Mouse (Mus musculus): Measurements from ENCODE around the gene Slc1a5.

Gene Slc1a5

DNA sequence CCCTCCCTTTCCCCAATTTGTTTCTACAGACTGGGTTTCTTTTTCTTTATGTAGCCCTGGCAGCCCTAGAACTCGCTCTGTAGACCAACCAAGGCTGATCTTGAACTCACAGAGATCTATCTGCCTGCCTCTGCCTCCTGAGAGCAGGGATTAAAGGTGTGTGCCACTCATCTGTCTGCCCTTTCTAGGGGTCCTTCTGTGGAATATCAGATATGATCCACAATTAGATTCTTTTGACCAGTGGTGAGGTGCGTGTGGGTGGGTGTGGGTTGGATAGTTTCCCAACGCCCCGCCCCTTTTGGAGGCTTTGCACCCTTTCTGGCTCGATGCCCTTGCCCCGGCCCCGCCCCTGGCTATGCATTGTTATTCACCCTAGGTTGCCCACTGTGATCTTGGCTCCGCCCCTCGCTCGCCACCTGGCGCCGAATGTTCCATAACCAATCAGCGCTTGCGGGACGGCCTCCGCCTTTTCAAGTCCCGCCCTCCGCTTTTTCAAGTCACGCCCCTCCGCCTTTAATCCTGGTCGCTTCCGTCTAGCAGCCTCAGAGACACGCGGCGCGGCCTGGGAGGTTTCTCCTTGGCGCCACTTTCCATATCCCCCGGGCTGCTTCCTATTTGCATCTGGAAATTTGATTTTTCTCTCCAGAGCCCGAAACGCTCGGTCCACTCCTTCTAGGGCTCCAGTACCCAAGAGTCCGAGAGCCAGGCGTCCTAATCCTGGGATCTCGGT lies at the start of gene Slc1a5:
Slc1a5 (plus strand) TSS at position 516 of the 730 bp plus-strand sequence.
- in situ Hi-C loops (cut with MboI) = no loop called here

DNA sequence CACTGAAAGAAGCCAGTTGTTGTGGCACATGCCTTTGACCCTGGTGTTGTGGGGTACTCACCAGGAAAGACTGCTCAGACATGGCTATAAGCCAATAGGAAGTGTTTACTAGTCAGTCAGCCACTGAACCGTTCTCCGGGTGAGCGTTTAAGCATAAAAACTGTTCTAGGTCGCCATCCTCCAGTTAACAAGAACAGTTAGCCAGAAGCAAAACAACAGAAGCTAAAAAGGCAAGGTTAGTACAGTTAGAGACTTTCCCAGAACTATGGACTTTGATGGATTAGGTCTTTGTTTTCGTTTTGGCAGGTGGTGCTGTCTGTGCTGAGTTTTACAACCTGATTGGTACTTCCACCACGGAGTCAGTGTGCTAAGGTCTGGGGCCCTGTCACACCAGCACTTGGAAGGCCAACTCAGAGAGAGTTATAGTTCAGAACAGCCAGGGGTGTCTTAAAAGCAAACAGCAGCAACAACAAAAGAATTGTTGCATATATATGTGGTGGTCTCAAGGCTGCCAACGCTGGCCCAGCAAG lies 49.2 kb upstream of the Slc1a5 start:
- in situ Hi-C loops (cut with MboI) = no loop called here

DNA sequence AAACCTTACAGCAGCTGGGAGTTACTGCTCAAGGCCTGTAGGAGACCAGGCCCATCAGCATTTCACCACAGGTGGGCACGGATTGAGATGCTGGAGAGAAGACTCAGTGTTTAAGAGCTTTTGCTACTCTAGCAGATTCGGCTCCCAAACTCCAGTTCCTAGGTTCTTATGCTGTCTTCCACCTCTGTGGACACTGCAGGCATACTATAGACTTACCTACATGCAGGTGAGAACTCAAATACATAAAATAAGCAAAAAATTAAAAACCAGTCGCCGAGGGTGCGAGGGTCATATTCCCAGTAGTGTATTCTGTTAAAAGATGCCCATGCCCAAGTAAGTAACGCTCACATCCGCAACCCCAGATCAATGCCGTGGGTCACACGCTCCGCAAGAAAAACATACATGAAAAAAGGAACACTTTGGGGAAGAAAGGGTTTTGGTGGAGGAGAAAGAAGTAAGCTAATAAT lies 43.5 kb upstream of the Slc1a5 start:
- in situ Hi-C loops (cut with MboI) = no loop called here

DNA sequence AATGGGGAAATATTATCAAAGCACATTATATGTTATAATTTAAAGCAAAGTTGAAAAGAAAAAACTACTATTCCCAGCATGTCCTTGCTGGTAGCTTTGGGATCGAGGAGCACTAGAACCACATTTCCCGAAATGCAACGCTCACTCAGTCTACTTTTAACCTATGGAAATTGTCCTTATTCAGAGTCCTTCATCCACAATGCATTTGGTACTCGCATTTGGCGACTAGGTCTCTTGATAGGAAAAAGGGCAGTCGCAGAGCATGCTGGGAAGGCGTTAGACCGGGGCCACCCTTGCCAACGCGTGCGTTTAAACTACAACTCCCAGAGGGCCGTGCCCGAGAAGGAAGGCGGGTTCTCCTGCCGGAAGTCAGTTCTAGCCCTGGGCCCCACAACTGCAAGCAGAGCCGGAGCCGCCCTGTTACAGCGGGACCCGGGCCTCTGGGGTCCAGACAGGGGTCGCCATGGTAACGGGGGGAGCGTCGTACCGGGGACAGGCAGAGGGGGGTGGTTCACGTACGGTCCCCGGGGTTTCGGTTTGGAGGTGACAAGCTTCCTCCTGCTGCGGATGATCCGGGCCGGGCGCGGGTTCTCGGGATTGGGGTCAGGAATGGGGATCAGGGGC lies 43.0 kb upstream of the Slc1a5 start, which contains the start of gene Ap2s1:
Ap2s1 (plus strand) TSS at position 338 of the 624 bp plus-strand sequence.
- in situ Hi-C loops (cut with MboI) = no loop called here

DNA sequence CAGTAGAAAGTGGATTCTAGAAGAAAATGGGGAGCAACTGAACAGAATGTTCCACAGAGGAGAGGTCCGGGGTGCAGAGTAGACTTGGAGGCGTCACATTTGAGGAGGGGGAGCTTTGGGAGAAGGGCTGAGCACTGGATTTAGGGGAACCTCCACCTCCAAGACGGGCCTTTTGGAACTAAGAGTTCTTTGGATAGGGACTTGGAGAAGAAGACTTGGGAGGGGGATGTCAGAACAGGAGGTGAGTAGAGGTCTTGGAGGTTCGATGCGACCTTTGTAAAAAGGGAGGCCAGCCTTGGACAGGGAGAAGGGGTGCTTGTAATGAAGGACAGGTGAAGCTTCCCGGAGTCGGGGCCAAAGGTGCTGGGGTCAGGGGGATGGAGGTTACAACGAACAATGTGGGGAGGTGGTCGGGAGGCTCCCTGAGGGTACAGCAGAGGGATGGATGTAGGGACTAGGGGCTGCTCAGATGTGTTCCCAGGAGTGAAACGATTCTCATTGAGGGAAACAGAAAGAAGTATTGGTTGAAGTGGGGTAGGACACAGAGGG lies 42.0 kb upstream of the Slc1a5 start:
- in situ Hi-C loops (cut with MboI) = no loop called here

DNA sequence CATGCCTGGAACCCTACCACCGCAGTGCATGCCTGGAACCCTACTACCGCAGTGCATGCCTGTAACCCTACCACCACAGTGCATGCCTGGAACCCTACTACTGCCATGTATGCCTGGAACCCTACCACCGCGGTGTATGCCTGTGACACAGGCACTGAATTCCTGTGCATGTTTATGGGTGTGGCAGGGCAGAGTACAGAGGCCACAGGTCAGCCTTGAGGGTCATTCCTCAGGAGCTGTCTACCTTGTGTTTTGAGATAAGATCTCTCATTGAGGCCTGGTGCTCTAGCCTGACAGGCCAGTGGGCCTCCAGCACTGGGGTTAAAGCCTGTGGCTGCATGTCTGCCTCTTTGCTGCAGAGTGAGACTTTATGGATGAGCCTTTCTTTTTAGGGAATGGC lies 35.8 kb upstream of the Slc1a5 start:
- in situ Hi-C loops (cut with MboI) = no loop called here

DNA sequence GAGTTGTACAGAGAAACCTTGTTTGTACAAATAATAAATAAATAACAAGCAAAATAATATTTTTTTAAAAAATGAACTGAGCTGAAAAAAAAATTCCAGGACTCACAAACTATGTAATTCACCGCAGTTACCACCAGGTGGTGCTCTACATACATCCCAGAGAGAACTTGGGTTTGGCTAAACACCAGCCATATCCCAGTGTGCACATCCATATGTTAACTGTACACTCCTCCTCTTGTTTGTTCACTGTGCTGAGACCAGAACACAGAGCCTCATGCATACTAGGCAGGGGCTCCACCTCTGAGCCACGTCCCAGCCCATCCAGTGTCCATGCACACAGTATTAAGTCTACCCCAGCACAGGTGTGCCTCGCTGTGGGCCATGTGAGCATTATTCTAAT lies 35.0 kb upstream of the Slc1a5 start:
- in situ Hi-C loops (cut with MboI) = no loop called here

DNA sequence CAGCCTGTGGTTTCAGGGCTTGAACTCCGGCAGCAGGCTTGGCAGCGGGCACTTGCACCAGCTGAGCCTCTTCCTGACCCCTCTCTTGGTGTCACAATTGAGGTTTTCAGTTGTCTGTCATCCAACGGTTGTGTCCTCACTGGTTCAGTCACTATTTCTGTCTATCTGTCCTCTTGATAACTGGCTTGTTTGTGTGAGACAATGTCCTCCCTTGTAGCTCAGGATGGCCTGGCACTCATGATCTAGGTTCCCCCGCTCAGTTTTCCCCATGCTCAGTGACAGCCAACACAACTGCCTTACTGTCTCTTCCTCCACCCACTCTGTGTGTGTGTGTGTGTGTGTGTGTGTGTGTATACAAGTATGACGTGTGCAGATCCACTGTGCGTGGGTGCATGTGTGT lies 33.5 kb upstream of the Slc1a5 start:
- in situ Hi-C loops (cut with MboI) = no loop called here

DNA sequence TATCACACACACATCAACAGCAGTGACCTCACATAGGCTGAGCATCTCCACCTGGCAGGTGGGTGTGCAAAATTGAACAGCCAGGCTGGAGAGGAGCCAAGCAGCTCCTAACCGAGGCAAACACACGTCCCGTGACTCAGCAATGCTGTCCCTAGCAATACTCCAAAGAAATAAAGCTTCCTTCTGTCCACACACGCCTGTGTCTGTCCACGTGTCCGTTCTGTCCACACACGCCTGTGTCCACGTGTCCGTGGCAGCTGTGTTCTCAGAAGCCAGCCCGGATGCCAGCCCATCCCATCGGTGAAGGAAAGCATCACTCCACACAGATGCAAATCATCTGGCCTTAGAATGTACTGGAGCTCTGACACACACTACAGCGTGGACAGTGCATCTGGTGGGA lies 29.1 kb upstream of the Slc1a5 start:
- in situ Hi-C loops (cut with MboI) = no loop called here

DNA sequence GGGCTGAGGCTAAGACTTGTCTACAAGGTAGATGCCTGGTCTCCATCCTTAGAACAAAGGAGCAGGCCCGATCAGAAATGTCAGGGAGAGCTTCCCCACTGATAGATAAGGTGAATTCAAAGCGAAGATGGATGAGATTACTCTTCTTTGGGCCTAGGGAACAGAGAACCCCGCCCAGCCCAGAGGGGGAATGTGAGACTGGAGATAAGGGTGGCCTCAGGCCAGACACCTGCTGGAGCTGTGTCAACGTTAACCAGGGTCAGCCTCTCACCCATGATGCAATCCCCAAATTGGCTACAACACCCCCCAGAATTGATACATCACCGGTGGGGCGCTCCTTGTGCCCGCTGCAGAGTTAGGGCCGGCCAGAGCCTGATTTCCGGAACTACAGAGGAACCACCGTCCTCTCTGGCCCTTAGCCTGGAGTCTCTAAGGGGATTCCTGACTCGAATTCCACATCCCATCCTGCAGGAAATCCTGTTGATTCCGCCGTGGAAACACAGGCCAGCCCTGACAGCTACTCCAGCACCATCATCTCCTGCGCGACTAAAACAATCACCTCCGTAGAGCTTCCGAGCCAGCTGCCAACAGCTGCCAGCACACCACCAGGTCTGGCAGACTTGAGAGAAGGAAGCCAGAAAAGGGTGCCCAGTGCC lies 25.6 kb upstream of the Slc1a5 start:
- in situ Hi-C loops (cut with MboI) = no loop called here

DNA sequence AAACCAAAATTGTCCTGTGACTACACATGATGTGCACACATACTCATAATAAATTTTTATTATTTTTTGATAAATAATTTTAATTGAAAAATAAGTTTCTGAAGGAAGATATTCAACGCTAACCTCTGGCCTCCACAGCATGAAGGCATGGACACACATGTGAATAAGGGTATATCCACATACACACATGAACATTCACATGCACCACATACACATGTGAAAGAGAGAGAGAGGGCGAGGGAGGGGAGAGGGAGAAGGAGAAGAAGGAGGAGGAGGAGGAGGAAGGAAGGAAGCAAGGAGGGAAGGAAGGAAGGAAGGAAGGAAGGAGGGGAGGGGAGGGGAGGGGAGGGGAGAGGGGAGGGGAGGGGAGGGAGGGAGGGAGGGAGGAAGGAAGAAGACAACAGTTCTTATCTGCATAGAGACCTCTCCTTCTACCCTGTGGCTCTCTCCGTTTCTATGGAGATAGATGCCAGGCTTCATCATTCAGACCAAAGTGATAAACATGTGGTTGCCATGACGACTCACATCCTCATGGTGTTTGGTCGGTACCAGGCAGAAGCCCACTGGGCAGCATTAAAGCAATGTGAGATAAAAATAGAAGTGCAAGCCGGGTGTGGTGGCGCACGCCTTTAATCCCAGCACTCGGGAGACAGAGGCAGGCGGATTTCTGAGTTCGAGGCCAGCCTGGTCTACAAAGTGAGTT lies 22.1 kb upstream of the Slc1a5 start:
- in situ Hi-C loops (cut with MboI) = no loop called here

DNA sequence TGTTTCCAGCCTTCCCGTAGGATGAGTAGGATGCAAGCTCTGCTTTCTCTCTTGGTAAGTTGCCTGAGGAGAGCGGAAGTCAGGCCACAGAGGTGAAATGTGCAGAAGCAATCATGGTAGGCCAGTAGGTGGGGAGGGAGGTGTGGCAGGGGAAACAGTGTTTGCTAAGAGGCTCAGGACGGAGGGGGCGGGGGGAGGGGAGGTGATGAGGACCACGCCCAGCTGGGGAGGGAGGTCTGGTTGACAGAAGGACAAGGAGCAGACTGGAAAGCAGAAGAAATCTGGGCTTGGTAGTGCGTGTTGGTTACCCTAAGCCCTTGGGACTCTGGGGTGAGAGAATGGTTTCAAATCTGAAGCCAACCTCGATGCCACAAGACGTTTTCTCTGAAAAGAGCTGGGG lies 20.8 kb upstream of the Slc1a5 start:
- in situ Hi-C loops (cut with MboI) = no loop called here

DNA sequence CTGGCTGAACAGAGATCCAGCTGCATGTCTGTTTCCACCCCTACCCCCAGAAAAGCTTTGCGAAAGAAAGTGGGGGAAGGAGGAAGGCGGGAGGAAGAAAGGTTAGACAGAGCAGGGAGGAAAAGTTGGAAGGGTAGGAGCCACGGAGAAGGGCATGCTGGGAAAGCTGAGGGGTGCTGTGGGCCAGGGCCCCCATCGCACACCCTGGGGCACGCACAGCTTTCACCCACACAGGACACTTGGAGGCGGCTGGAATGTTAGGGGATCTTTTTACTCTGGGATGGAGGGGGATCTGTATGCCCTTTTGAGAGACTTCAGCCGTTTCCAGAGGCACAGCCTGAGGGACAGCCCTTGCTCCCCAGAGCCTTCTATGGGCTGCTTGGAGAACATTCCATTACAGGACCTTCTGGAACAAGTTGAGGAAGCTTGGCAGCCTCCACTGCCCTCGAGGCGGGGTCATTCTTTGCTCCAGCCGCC lies 20.1 kb upstream of the Slc1a5 start:
- in situ Hi-C loops (cut with MboI) = no loop called here

DNA sequence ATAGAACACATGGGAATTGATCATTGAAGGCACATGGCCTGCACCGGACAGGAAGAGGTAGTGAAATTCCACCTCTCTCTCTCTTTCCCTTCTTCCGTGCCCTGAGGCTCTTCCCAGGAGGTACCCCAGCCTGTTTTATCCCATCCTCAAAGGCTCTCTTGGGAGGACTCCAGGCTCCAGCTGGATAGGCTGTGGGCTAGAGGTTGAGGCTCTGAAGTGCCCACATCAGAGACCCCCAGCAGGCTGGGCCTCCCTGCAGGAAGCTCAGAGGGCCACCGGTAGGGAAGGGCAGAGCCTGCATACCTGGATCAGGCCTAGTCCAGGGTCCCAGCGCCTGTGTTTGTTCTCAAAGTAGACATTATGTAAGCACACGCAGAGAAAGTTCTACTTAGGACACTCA lies 19.5 kb upstream of the Slc1a5 start:
- in situ Hi-C loops (cut with MboI) = no loop called here

DNA sequence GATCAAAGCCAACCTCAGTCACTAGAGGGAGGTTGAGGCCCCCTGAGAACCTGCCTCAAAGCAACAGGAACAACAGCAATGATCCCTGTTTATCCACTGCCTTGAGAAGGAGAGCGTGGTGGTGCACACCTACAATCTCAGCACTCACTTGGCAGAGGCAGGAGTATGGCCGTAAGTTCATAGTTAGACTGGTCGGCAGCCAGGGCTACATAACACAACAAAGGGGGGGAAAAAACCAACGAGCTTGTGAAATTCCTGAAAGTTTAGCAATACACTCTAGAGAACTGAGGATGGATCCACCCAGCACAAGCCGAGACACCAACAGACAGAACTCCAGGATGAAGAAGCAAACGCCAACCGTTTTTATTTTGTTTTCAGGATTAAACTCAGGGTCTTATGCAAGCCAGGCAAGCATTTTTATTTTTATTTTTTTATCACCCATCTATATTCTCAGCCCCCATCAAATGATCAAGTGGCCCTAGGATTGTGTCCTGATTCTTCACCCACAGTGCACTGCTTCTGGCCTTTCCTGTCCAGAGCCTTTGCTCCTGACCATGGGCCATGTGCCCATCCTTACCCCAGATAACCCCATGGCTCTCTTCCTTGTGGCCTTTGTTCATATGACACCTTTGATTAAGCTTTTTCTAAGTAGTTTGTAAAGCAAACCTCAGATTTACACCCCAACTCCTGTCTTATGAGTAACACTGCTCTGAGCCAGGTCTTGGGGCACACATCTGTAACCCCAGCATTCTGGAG lies 17.5 kb upstream of the Slc1a5 start:
- in situ Hi-C loops (cut with MboI) = no loop called here

DNA sequence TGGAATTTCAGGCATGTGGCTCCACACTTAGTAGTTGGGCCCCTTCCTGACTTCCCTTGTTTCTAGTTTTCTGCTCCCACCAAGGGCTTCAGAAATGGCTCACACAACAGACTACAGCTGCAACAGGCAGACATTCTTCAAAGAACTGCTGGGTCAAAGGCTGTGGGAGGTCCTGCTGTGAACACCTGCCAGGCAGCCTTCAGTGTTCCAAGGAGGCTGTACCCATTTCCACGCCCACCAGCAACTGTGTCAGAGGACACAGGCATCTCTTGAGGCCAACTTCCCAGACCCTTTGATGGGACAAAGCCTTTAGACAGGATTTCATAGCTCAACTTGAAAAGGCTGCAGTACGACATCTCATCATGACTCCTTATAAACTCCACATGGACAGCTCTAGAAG lies 14.7 kb upstream of the Slc1a5 start:
- in situ Hi-C loops (cut with MboI) = no loop called here

DNA sequence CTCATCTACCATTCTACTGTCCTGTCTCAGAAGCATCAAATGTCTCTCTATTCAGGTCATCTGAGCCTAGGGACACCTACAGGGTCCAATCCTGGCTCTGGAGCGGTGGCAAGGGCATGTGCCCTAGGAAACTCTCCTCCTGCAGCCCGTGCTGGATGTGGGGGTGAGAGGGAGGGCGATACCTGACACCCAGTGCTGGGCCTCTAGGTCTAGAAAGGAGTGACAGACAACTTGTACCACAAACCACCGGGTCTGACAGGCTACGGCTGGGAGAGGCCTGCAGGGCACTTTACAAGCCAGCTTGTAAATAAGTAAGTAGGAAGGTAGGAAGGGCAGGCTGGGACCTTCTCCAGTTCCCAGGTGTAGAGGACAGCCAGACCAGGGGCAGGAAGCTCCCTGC lies 5.3 kb upstream of the Slc1a5 start:
- in situ Hi-C loops (cut with MboI) = no loop called here

DNA sequence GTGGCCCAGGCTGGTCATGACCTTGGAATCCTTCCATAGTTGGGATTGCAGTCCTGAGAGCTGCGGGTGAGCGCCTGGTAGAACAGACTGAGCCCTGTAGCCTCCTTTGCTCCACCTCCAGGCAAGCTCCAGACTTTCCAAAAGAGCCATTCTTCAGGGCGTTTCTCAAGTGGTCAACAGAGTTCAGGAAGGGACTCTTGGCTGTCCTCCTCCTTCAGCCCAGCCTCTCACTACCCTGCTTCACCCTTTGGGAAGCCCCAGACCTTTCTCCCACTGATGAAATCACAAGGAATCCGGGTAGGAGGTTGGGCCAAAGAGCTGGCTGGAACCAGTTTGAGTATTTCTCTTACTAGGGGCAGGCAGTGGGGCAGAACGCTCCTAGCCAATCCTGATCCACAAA lies 1.1 kb upstream of the Slc1a5 start:
- in situ Hi-C loops (cut with MboI) = no loop called here

DNA sequence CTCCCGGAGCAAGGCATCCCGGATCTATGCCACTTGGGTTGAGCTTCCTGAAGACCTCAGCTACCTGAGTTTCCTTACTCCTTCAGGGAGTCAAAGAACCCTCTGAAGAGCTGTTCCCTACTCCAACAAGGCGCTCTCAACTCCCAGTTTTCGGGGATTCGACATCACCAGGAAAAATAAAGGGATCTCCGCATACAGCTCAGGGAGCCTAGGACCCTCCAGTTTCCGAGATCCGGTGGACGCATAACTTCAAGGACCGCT lies 345 bp downstream of the Slc1a5 start:
- in situ Hi-C loops (cut with MboI) = no loop called here

DNA sequence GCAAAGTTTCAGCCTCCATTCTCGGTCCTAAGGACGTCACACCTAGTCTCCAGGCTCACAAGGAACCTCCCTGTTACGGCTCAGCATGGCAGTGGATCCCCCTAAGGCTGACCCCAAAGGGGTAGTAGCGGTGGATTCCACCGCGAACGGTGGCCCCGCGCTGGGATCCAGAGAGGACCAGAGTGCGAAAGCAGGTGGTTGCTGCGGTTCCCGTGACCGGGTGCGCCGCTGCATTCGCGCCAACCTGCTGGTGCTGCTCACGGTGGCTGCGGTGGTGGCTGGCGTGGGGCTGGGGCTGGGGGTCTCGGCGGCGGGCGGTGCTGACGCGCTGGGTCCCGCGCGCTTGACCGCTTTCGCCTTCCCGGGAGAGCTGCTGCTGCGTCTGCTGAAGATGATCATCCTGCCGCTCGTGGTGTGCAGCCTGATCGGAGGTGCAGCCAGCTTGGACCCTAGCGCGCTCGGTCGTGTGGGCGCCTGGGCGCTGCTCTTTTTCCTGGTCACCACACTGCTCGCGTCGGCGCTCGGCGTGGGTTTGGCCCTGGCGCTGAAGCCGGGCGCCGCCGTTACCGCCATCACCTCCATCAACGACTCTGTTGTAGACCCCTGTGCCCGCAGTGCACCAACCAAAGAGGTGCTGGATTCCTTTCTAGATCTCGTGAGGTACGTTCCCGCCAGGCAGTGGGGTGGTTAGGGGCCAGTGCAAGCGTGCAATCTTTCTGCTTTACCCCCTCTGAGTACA lies 845 bp downstream of the Slc1a5 start:
- in situ Hi-C loops (cut with MboI) = no loop called here

Data from mature B cell (primary cell).